Comparison of ENCODE assay signal across 18 mouse cellular contexts in genomic region chr10:123071997-123072396, GRCm38 (mm10). TPM values are rescaled to one million over a fixed set of nuclear protein-coding genes. Genes with fewer than 3 reads are reported as not detected.
DNase-seq lines count a peak whose midpoint lies in the region; ATAC-seq and TF ChIP-seq lines count a peak whose summit lies in the region.
"Had no signal": no experiment of that assay in that cellular context is flagged by ENCODE, and none has a peak within 500 bp of the region (broad histone marks: within the 10 kb centered on the region; RNA-seq: fewer than 3 reads in every experiment).

No protein-coding gene starts in this region.

- H3K9ac ChIP-seq in midbrain, embryonic 11.5 days (ENCODE audit: low read length) = no peak overlapping the region
- H3K9ac ChIP-seq in midbrain, embryonic 16.5 days (ENCODE audit: low read depth, low read length) = no peak overlapping the region
- H3K9ac ChIP-seq in stomach, postnatal 0 days (ENCODE audit: low read length) = no peak overlapping the region
- H3K9ac ChIP-seq: embryonic facial prominence, embryonic 12.5 days; hindbrain, embryonic 12.5 days; limb, embryonic 12.5 days; neural tube, embryonic 12.5 days had no signal

- no peak overlapping the region for H3K27ac ChIP-seq in midbrain, embryonic 11.5 days (ENCODE audit: low read depth, low read length)
- no peak overlapping the region for H3K27ac ChIP-seq in midbrain, embryonic 16.5 days (ENCODE audit: low read length)
- H3K27ac ChIP-seq in stomach, postnatal 0 days (replicated peaks) = no peak overlapping the region
- H3K27ac ChIP-seq: embryonic facial prominence, embryonic 12.5 days; hindbrain, embryonic 12.5 days; limb, embryonic 12.5 days; neural tube, embryonic 12.5 days had no signal

- ATAC-seq in midbrain, embryonic 11.5 days (ENCODE audit: low FRiP score) = no peak
- no peak for ATAC-seq in midbrain, embryonic 16.5 days
- peak; percentile 56 for ATAC-seq in stomach, postnatal 0 days (ENCODE audit: low FRiP score, low TSS enrichment)
- ATAC-seq in erythroblast, adult 5-6 weeks (replicated peaks; ENCODE audit: low FRiP score, poor library complexity, severe bottlenecking) = no peak

- H3K4me3 ChIP-seq in midbrain, embryonic 11.5 days (ENCODE audit: low read depth, low read length) = no peak overlapping the region
- H3K4me3 ChIP-seq in midbrain, embryonic 16.5 days (ENCODE audit: low read depth, low read length) = no peak overlapping the region
- no peak overlapping the region for H3K4me3 ChIP-seq in stomach, postnatal 0 days (ENCODE audit: low read depth, low read length)
- H3K4me3 ChIP-seq: embryonic facial prominence, embryonic 12.5 days; hindbrain, embryonic 12.5 days; limb, embryonic 12.5 days; neural tube, embryonic 12.5 days had no signal

- TF ChIP-seq CTCF in stomach, postnatal 0 days (IDR thresholded peaks at IDR 0.05; ENCODE audit: low read depth) = no peak

- peaks cover 7% of the 10 kb centered on the region; the same call in 1 of the 2 replicates for H3K4me1 ChIP-seq in midbrain, embryonic 11.5 days (ENCODE audit: control insufficient read depth, insufficient read depth, low read length)
- peaks cover 10% of the 10 kb centered on the region for H3K4me1 ChIP-seq in midbrain, embryonic 16.5 days (ENCODE audit: control insufficient read depth, insufficient read depth, low read length)
- no peaks in the 10 kb centered on the region for H3K4me1 ChIP-seq in stomach, postnatal 0 days (replicated peaks; ENCODE audit: control insufficient read depth, insufficient read depth)

- intact Hi-C loops in heart, postnatal 14 days (cut with DNase I) = no loop called here
- intact Hi-C loops in heart, postnatal 10 days (cut with DNase I) = no loop called here

- H3K9me3 ChIP-seq in midbrain, embryonic 11.5 days (ENCODE audit: control insufficient read depth, low read length) = 0 out of 2 replicates have a peak, but pooled peaks cover 3% of the 10 kb centered on the region
- H3K9me3 ChIP-seq in midbrain, embryonic 16.5 days (replicated peaks; ENCODE audit: control insufficient read depth, low read length, poor library complexity, severe bottlenecking) = no peaks in the 10 kb centered on the region
- H3K9me3 ChIP-seq in stomach, postnatal 0 days (ENCODE audit: control insufficient read depth, low read length) = no peaks in the 10 kb centered on the region
- H3K9me3 ChIP-seq: embryonic facial prominence, embryonic 12.5 days; hindbrain, embryonic 12.5 days had no signal

- 89% methylated on average over 2 of the region's 2 CpGs for WGBS in midbrain, embryonic 11.5 days
- WGBS in midbrain, embryonic 16.5 days = 91% methylated on average over 2 of the region's 2 CpGs
- WGBS in stomach, postnatal 0 days = 76% methylated on average over 2 of the region's 2 CpGs

- DNase-seq in heart, adult 9 months (ENCODE audit: low spot score in 2 of 2) = peak; percentile 16 to 43
- DNase-seq in heart, postnatal 14 days = no peak
- peak; percentile 26 for DNase-seq in midbrain, embryonic 11.5 days (ENCODE audit: low spot score, missing footprints)
- DNase-seq in heart, postnatal 10 days = peak; percentile 22 to 30
- DNase-seq in stomach, postnatal 0 days (ENCODE audit: low spot score) = no peak
- DNase-seq in spleen, postnatal 14 days (ENCODE audit: low spot score in 2 of 2) = no peak
- DNase-seq: adrenal gland, postnatal 25 days; B cell, adult 2 months; cerebellum, adult 2 months; kidney, adult 11 months; kidney, postnatal 10 days; thymus, postnatal 25 days had no signal

- H3K4me2 ChIP-seq in midbrain, embryonic 11.5 days = no peak overlapping the region
- H3K4me2 ChIP-seq in midbrain, embryonic 16.5 days (ENCODE audit: low read length) = no peak overlapping the region
- H3K4me2 ChIP-seq in stomach, postnatal 0 days (replicated peaks; ENCODE audit: low read depth) = no peak overlapping the region
- H3K4me2 ChIP-seq: embryonic facial prominence, embryonic 12.5 days; hindbrain, embryonic 12.5 days; limb, embryonic 12.5 days; neural tube, embryonic 12.5 days had no signal

- H3K36me3 ChIP-seq in midbrain, embryonic 11.5 days (ENCODE audit: control insufficient read depth, insufficient read depth, low read length) = no peaks in the 10 kb centered on the region; the same call in none of the 2 replicates
- H3K36me3 ChIP-seq in midbrain, embryonic 16.5 days (ENCODE audit: control insufficient read depth, insufficient read depth, low read length) = no peaks in the 10 kb centered on the region
- H3K36me3 ChIP-seq in stomach, postnatal 0 days (ENCODE audit: control insufficient read depth, insufficient read depth, low read length) = no peaks in the 10 kb centered on the region; the same call in 1 of the 2 replicates

- no peak for TF ChIP-seq EP300 in stomach, postnatal 0 days (optimal IDR thresholded peaks at IDR 0.05)

- H3K27me3 ChIP-seq in midbrain, embryonic 11.5 days (ENCODE audit: control insufficient read depth, insufficient read depth, low read length) = no peaks in the 10 kb centered on the region
- H3K27me3 ChIP-seq in midbrain, embryonic 16.5 days (ENCODE audit: control insufficient read depth, insufficient read depth, low read depth, low read length) = no peaks in the 10 kb centered on the region
- H3K27me3 ChIP-seq in stomach, postnatal 0 days (ENCODE audit: control insufficient read depth, insufficient read depth, low read length) = no peaks in the 10 kb centered on the region
- H3K27me3 ChIP-seq: embryonic facial prominence, embryonic 12.5 days; hindbrain, embryonic 12.5 days; limb, embryonic 12.5 days; neural tube, embryonic 12.5 days had no signal

RNA-seq across cellular contexts. Expression of gene Mon2, which starts 4.3 kb away (rescaled TPM):
- total RNA-seq in heart, postnatal 14 days (2021) = 10 to 100 TPM; 51.1 to 51.4 TPM
- 24.9 and 25.7 TPM in 2 replicates for polyA plus RNA-seq in midbrain, embryonic 11.5 days (2014; fragmentation: Nextera tagmentation; extraction: Ambion mirVana)
- polyA plus RNA-seq in midbrain, embryonic 16.5 days (2015; fragmentation: Nextera tagmentation; extraction: Ambion mirVana) = 23.2 and 24.0 TPM in 2 replicates
- total RNA-seq in heart, postnatal 10 days (2021) = 10 to 100 TPM; 49.0 to 53.1 TPM
- polyA plus RNA-seq in stomach, postnatal 0 days (2015; fragmentation: Nextera tagmentation; extraction: Ambion mirVana) = 14.7 and 15.9 TPM in 2 replicates
- 11.9 and 13.8 TPM in 2 replicates for total RNA-seq in erythroblast, adult 5-6 weeks (2015; ENCODE audit: low replicate concordance)
- total RNA-seq in erythroblast, adult 5-6 weeks (2017; ENCODE audit: low replicate concordance) = 25.8 and 36.7 TPM in 2 replicates

Comparison
In these comparisons a context has a peak if more than half of its experiments do, and no peak if none do; other contexts are left out.
1. DNase-seq: peak in heart, adult 9 months (2 of 2), midbrain, embryonic 11.5 days (single experiment) and heart, postnatal 10 days (2 of 2); none in heart, postnatal 14 days (0 of 2), stomach, postnatal 0 days (single experiment) and spleen, postnatal 14 days (0 of 2).